Mouse (Mus musculus): ENCODE data around the gene Aldh1l2. TPM values are rescaled to one million over a fixed set of nuclear protein-coding genes. Genes with fewer than 3 reads are reported as not detected.

Gene Aldh1l2
- polyA plus RNA-seq, 1 experiment from 2014 or later = 6.5 TPM

DNA sequence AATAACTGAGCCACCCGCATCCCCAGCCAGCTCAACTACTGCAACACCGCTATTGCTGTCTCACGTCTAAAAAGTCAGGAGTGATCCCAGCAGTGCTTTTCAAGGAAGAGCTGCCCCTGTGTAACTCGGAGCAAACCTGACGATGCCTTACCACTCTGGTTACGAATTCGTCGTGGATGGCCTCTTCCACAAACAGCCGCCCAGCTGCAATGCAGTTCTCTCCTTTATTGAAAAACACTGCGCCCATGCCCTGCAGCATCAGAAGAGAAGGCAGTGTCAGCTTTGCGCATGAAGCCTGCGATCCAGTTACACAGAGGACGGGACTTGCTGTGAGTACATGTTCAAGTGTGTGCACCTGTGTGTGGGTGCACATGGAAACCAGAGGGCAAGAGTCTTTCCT, 36.6 kb downstream of the Aldh1l2 start:
- 90% methylated on average over 13 of the region's 13 CpGs for WGBS
- Histone ChIP-seq H3K4me2 (no peak overlapping the region), H3K36me3 (ENCODE audit: control insufficient read depth, insufficient read depth, low read length) (no peaks in the 10 kb centered on the region), H3K4me3 (ENCODE audit: low read depth, low read length) (no peak overlapping the region), H3K27me3 (ENCODE audit: control insufficient read depth, insufficient read depth, low read length) (no peaks in the 10 kb centered on the region), H3K4me1 (ENCODE audit: control insufficient read depth, insufficient read depth, low read length) (no peaks in the 10 kb centered on the region), H3K27ac (ENCODE audit: low read depth, low read length) (no peak overlapping the region), H3K9me3 (ENCODE audit: control insufficient read depth, low read length) (no peaks in the 10 kb centered on the region), H3K9ac (ENCODE audit: low read length) (no peak overlapping the region)
- ATAC-seq (ENCODE audit: low FRiP score) (no peak), DNase-seq (ENCODE audit: low spot score, missing footprints) (no peak)

DNA sequence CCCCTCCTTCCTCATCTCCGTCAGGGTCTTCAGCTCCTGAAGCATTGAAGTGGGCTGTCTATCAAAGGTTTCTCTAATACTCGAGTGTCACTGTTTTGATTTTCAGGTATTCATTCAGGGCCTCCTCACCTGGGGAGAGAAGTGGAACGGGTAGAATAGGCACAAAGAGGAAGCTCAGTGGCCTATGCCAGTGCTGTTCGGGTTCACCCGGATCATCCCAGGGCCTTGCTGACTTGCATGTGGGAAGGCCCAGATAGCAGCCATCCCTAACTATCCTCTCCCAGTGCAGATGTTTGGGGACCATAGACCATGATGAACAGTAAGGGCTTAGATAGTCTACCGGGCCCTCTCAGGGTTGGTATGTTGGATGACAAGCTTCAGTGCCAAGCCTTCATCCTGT, 43.4 kb downstream of the Aldh1l2 start:
- 91% methylated on average over 6 of the region's 6 CpGs for WGBS
- no peaks in the 10 kb centered on the region for H3K36me3 ChIP-seq (ENCODE audit: control insufficient read depth, insufficient read depth, low read length)
- no peaks in the 10 kb centered on the region for H3K27me3 ChIP-seq (ENCODE audit: control insufficient read depth, insufficient read depth, low read length)
- no peaks in the 10 kb centered on the region for H3K4me1 ChIP-seq (ENCODE audit: control insufficient read depth, insufficient read depth, low read length)
- no peak overlapping the region for H3K9ac ChIP-seq (ENCODE audit: low read length)
- no peak for DNase-seq (ENCODE audit: low spot score, missing footprints)
- H3K4me2 ChIP-seq = no peak overlapping the region
- no peaks in the 10 kb centered on the region for H3K9me3 ChIP-seq (ENCODE audit: control insufficient read depth, low read length)
- H3K4me3 ChIP-seq (ENCODE audit: low read depth, low read length) = no peak overlapping the region
- H3K27ac ChIP-seq (ENCODE audit: low read depth, low read length) = no peak overlapping the region
- ATAC-seq (ENCODE audit: low FRiP score) = no peak

DNA sequence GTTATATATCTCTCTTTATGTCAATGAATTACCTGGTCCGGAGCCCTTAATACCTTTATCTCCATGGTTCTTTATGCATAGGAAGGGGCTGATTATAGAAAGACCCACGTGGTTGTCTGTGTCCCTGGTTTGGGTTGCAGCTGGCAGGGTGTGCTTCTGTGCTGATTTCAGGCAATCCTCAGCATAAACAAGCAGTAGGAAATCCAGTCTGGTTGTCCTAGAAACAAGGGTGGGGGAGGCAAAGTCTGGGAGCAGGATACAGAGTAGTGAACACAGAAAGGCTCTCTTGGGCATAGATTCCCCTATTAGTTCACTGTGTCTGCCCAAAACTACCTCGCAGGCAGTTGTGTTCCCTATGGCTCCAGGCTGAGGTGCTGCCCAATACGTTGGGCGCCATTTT, 56.7 kb downstream of the Aldh1l2 start:
- no peaks in the 10 kb centered on the region for H3K27me3 ChIP-seq (ENCODE audit: control insufficient read depth, insufficient read depth, low read length)
- H3K9me3 ChIP-seq (ENCODE audit: control insufficient read depth, low read length) = no peaks in the 10 kb centered on the region; the same call in 1 of the 2 replicates
- no peak overlapping the region for H3K27ac ChIP-seq (ENCODE audit: low read depth, low read length)
- H3K4me3 ChIP-seq (ENCODE audit: low read depth, low read length) = no peak overlapping the region
- ATAC-seq (ENCODE audit: low FRiP score) (no peak), DNase-seq (ENCODE audit: low spot score, missing footprints) (no peak)
- 86% methylated on average over 5 of the region's 5 CpGs for WGBS
- no peaks in the 10 kb centered on the region for H3K4me1 ChIP-seq (ENCODE audit: control insufficient read depth, insufficient read depth, low read length)
- no peak overlapping the region for H3K9ac ChIP-seq (ENCODE audit: low read length)
- no peak overlapping the region for H3K4me2 ChIP-seq
- no peaks in the 10 kb centered on the region for H3K36me3 ChIP-seq (ENCODE audit: control insufficient read depth, insufficient read depth, low read length)

DNA sequence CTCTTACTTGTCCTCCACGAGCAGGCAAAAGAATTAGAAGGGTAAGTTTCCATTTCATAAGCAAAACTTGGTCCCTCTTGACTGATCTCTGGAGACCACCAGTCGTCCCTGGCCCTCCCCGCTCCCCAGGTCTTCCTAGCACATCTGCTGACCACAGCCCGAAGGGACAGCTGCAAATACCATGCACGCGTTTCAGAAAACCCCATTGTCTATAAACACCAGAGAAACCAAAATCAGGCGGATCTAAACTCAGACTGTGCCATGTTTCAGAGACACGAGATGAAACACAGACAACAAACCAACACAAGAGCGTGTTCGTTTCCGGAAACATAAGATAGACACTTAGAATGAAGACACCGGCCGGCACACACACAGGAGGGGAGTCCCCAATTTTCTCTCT, 58.7 kb downstream of the Aldh1l2 start:
- ATAC-seq (ENCODE audit: low FRiP score) = no peak
- Histone ChIP-seq H3K27ac (ENCODE audit: low read depth, low read length) (no peak overlapping the region), H3K4me3 (ENCODE audit: low read depth, low read length) (no peak overlapping the region), H3K27me3 (ENCODE audit: control insufficient read depth, insufficient read depth, low read length) (no peaks in the 10 kb centered on the region), H3K9me3 (ENCODE audit: control insufficient read depth, low read length) (no peaks in the 10 kb centered on the region; the same call in 1 of the 2 replicates), H3K4me2 (no peak overlapping the region), H3K9ac (ENCODE audit: low read length) (no peak overlapping the region), H3K36me3 (ENCODE audit: control insufficient read depth, insufficient read depth, low read length) (no peaks in the 10 kb centered on the region), H3K4me1 (ENCODE audit: control insufficient read depth, insufficient read depth, low read length) (no peaks in the 10 kb centered on the region)
- DNase-seq (ENCODE audit: low spot score, missing footprints) = peak; percentile 72
- 96% methylated on average over 13 of the region's 13 CpGs for WGBS

DNA sequence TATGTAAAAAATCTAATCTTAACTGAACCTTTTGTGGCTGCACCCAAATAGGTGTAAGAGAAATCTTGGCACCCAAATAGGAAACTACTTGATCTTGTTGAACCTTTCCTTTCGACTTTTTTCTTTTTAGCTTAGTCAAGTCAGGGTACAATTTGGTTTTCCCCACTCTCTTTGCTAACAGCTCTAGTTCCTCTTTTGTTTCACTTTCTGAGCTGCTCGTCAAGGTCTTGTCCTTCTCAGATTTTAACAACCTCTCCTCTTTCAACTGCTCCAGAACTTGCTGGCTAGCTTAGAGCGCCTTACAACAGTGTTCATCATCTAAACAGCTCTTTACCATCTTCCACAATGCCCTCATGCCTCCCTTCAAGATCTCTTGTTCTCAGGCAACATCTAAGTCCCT, 76.4 kb downstream of the Aldh1l2 start:
- peaks cover 14% of the 10 kb centered on the region; the same call in 1 of the 2 replicates for H3K9me3 ChIP-seq (ENCODE audit: control insufficient read depth, low read length)

DNA sequence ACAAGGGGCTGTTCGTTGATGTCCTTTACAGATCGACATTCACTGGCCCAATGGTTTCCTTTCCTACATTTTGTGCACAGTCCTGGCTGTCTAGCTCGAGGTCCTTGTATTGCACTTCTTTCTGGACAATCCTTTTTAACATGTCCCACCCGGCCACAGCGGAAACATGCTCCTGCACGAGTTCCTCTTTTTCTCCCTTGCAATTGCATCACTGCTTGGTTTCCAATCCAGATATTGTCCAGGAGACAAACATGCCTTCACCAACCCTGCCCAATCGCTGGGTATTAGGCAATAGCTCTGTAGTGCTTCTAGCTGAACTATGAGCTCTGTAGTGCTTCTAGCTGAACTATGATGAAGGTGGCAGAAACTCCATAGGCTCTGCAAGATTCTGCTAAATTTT, 85.4 kb downstream of the Aldh1l2 start:
- no peaks in the 10 kb centered on the region for H3K36me3 ChIP-seq (ENCODE audit: control insufficient read depth, insufficient read depth, low read length)
- H3K4me3 ChIP-seq (ENCODE audit: low read depth, low read length) = no peak overlapping the region
- no peaks in the 10 kb centered on the region for H3K4me1 ChIP-seq (ENCODE audit: control insufficient read depth, insufficient read depth, low read length)
- no peak overlapping the region for H3K27ac ChIP-seq (ENCODE audit: low read depth, low read length)
- DNase-seq (ENCODE audit: low spot score, missing footprints) (no peak), ATAC-seq (ENCODE audit: low FRiP score) (no peak)
- no peak overlapping the region for H3K4me2 ChIP-seq
- peaks cover 18% of the 10 kb centered on the region for H3K9me3 ChIP-seq (ENCODE audit: control insufficient read depth, low read length)
- H3K9ac ChIP-seq (ENCODE audit: low read length) = no peak overlapping the region
- WGBS = 89% methylated on average over 7 of the region's 7 CpGs
- H3K27me3 ChIP-seq (ENCODE audit: control insufficient read depth, insufficient read depth, low read length) = no peaks in the 10 kb centered on the region

More for the DNA sequence above, 76.4 kb downstream of the Aldh1l2 start:
- Histone ChIP-seq H3K4me2 (no peak overlapping the region), H3K27me3 (ENCODE audit: control insufficient read depth, insufficient read depth, low read length) (no peaks in the 10 kb centered on the region), H3K9ac (ENCODE audit: low read length) (no peak overlapping the region), H3K36me3 (ENCODE audit: control insufficient read depth, insufficient read depth, low read length) (no peaks in the 10 kb centered on the region), H3K27ac (ENCODE audit: low read depth, low read length) (no peak overlapping the region), H3K4me3 (ENCODE audit: low read depth, low read length) (no peak overlapping the region), H3K4me1 (ENCODE audit: control insufficient read depth, insufficient read depth, low read length) (no peaks in the 10 kb centered on the region)
- DNase-seq (ENCODE audit: low spot score, missing footprints) (no peak), ATAC-seq (ENCODE audit: low FRiP score) (no peak)
- WGBS = 97% methylated on average over 3 of the region's 3 CpGs

Other genes with a start within 250 kb of the Aldh1l2 start
- 1.5 and 1.7 TPM in 2 replicates for gene Slc41a2, start 196.3 kb downstream of the Aldh1l2 start, polyA plus RNA-seq (2014; fragmentation: Nextera tagmentation; extraction: Ambion mirVana)
- 1.0 TPM in 2 replicates for gene D10Wsu102e, start 173.9 kb downstream of the Aldh1l2 start, polyA plus RNA-seq (2014; fragmentation: Nextera tagmentation; extraction: Ambion mirVana)
- 36.7 and 40.8 TPM in 2 replicates for gene Washc4, start 9.6 kb upstream of the Aldh1l2 start, polyA plus RNA-seq (2014; fragmentation: Nextera tagmentation; extraction: Ambion mirVana)
- gene Appl2, start 114.6 kb upstream of the Aldh1l2 start, polyA plus RNA-seq (2014; fragmentation: Nextera tagmentation; extraction: Ambion mirVana) = 28.2 and 28.7 TPM in 2 replicates
- 40.0 and 44.3 TPM in 2 replicates for gene 1500009L16Rik, start 188.7 kb upstream of the Aldh1l2 start, polyA plus RNA-seq (2014; fragmentation: Nextera tagmentation; extraction: Ambion mirVana)